Mouse (Mus musculus) skeletal muscle tissue, adult 2 months (tissue): Measurements from ENCODE around the gene Pald1.

Experiments used
- DNase-seq: peaks from one replicate; pipeline ENCODE4 v3.0.0-alpha.2; 2012; ENCODE audit warnings: low read depth, low spot score

Gene Pald1

DNA sequence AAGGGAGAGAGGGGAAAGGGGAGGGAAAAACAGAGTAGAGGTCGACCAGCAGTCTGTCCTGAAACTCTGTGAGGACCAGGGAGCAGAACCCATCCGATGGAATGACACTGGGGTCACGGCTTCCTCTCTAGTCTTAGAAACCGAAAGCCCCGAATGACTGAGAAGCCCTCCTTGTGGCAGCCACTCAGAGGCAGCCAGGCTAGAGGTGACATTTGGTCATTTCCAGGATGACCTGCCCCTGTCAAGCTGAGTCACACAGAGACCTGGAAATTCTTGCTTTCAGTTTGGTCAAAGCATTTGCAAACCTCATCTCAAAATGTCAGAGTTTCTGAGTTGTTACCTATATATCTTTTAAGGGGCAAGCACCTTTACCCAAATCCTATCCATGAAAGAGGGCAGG is 102.2 kb downstream of the Pald1 start:
- no peak for DNase-seq

DNA sequence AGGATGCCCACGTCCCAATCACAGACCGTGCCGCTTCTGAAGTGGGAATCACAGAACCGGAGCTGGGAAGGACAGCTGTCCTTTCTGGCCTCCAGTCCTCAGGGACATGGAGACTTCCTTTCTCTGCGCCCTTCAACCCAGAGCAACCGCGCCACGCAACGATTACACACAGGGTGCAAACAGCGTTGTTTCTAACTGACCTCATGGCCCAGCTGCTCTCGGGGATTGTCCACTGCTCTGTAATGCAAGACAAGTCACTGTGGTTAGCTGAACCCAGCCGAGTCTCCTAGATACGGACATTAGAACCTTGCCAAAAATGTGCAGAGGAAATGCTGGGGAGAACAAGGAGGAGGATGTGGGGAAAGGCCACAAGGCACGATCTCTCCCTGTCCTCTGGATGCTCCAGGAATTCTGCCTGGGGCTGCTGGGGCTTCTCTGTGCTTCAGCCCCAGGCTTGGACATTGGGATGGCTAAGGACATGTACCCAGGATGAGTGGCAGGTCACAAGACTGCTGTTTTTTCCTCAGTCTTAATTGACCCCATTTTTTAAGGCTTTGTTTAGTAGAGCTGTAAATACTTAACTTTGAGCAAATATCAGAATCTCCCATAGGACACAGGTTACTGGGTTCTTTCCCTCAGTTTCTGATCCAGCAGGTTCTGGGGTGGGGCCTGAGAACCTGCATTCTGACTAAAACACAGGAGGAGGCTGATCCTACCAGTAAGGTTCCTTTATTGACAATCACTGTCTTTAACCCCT is 105.2 kb downstream of the Pald1 start:
- DNase-seq, result peak; percentile 87

DNA sequence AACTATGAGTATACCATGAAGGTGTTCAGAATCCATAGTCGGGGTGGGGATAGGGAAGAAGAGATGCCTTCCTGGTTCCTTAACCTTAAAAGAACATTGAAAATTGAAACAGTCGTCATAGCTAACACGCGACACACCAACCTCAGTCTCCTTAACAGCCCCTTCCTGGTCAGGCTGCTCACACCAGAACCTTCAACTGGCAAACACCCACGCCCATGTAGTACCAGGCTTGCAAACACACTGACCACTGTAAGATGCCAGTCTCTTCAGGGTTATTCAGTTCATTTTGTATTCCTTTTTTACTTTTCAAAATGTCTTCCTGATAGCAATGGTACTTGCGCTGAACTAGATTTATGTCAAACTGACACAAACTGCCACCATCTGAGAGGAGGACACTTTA is 106.3 kb downstream of the Pald1 start:
- DNase-seq, result no peak

DNA sequence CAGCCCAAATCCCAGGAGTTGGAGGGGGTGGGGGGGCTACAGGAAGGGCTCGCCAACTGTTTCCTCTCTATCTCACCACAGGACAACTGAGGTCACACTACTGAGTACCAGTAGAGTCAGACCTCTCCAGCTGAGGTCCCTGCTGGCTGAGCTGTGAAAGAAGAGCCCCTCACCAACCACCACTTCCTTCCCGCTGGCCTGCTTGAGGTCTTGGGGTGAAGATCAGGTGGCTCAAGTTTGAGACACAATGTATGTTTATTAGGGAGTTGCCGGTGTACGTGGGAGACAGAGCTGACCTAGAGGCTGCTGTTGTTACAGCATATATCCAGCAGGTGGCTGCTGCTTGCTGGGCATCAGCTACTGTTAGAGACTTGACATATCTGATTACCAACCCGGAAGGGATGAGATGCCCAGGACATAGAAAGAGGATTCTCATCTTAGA is 107.6 kb downstream of the Pald1 start:
- peak; percentile 61 for DNase-seq

DNA sequence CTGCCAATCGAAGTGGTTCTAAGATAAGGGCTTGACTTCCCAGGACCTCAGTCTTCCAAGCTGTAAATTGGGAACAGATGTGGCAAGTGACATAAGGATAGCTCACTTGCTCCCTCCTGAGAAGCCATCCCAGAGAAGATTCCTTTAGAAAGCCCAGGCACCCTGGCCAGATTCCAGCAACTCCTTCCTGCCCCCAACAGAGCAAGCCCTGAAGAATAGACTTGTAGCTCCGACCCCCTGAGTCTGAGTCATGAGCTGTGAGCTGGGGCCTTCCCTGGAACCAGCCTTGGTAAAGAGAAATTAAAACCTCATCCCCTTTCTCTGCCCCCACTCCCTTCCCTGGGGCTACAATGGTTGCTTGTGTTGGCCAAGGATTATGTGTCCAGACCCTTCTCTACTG is 108.8 kb downstream of the Pald1 start:
- DNase-seq, result no peak

DNA sequence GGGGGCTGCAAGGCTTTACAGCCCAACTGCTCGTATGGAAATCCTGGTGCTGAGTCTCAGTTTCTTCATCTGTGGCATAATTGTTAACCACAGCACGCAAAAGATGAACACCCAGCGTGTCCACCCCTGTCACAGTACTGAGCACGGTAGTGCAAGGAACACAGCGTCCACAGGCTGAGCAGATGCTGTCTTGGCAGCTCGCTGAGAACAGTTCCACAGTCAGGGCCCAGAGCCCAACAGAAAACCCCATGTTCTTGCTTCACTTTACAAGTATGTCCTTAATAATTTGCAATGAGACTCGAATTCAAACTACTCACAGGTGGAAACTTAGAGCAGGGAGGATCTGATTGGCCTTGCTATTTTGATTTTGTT is 109.5 kb downstream of the Pald1 start:
- peak; percentile 69 for DNase-seq

DNA sequence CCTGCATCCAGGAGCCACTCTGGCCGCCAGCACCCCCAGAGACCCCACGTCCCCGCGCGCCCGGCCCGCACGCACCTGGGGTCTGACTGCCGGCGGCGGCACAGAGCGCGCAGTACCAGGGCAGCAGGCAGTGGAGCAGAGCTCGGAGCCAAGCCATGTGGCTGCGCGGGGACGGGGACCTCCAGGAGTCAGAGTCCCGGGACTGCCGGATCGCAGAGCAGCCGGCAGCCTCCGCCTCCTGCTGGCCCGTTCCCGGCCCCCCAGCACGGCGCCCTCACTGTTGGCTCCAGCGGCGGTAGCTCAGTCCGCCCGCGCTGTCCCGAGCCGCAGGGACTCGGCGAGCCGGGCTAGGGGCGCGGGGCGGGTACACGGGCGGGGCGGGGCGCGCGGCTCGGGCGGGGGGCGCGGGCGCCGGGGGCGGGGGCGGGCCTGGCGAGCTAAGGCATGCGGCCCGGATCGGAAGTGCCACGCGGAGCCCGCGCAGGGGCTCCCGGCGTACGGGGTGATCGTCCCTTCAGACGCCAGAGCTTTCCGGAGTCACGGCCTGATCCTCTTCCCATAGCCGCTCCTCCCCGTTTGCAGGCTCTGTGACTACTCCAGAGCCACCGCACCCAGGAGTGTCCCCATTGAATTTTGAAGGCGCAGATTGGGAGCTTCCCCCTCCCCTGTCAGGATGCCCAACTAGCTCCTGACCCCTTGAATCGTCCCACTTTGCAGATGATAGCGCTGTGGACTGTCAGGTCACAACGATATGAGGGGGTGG is 110.1 kb downstream of the Pald1 start, which contains the start of gene Adamts14:
TSS of gene Adamts14 (minus strand) at position 358 of the 763 bp plus-strand sequence.
- DNase-seq, result no peak

DNA sequence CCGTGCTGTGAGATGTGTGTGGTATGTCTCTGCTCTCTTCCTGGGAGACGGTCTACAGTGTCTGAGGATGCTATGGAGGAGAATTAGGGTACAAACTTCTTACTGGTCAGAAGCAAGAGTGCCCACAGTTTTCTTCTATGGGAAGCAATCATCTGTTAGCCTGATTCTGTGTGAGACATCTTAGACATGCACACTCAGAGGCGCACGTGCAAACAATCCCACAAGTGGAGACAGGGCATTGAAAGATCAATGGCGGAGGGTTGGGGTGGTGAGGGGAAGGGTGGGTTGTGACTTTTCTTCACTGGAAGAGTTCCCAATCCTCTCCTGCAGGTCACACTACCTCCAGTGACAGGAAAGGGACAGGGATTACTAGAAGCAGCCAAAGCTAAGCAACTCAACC is 110.7 kb downstream of the Pald1 start:
- no peak for DNase-seq

DNA sequence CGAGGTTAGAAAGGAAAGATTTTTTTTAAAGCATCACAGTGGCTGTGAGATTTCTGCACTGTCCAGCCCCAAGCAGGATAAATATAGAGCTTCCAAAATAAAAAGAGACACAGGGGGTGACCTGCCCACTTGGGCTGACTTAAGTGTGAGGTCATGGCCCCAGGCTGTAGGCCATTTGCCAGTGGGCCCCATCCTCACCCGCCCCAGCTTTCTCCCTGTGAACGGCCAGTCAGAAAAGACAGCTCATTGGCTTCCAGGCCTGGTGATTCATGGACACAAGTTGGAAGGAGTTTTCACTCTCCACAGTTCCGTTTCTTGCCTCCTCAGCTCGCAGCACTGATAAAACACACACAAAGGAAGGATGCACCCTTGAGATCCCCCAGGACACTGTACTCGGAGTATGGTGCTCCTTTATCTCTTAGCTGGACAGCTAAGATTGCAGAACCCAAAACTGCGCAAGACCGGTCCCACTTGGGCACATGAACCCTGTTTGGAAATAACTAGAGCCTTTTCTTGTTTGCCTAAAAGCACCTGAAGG is 111.2 kb downstream of the Pald1 start:
- peak; percentile 65 for DNase-seq
